Mouse (Mus musculus): ENCODE data around the gene Tex261. TPM values are rescaled to one million over a fixed set of nuclear protein-coding genes. Genes with fewer than 3 reads are reported as not detected.

The Tex261 gene
- 59.9 TPM for polyA plus RNA-seq (2014; fragmentation: Illumina TruSeq; extraction: RNeasy Lipid Tissue Mini Kit (QIAGEN cat#74804); ENCODE audit: low read depth, low replicate concordance)

GRCm38 (mm10) chr6:83775638-83776293 lies at the start of gene Tex261:
Gene Tex261, minus strand, starts transcription at chr6:83775813.

DNA sequence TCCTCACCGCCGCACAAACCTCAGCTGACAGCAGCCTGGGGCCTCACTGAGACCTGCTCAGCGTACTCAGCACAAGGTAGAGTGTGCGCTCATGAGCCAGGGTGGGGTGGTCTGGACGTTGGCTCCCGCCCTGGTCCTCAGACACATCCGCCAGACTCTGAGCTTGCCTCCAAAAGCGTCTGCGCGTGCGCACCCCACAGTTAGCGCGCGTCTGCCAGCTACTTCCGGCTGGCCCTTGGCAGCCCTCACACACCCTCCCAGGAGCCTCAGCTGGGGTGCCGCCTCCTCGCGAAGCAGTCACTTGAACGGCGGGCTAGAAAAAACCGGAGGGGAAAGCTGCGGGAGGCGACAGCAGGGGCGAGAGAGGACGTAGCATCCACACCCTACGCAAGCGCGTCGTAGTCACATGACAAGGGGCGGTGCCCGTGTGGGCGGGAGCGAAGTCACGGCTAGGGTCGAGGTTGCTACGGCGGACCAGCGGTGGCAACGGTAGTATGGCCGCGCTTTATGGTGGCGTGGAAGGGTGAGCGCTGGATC lies 19.2 kb upstream of the Tex261 start, which contains the start of gene Nagk:
Gene Nagk (plus strand): TSS at position 223 of the 537 bp plus-strand sequence.

DNA sequence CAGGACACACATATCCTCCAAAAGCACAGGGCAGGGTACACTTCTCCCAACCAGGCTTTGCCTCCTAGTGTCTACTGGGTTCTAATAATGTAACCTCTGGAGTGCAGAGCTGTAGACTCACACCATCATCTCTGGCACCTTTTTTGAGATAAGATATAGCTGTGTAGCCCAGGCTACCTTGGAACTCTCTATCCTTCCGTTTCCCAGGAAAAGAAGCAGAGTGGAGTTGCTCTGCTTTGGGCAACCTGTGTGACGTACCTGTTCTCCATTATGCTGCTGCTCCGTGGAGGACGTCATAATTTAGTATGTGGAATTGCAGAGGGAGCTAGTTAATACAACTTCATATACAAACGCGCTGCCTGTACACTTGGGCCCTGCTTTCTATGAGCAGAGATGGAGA lies 13.3 kb downstream of the Tex261 start, which contains the start of gene Ankrd53:
Gene Ankrd53 (plus strand): TSS at position 301 of the 400 bp plus-strand sequence.

GRCm38 (mm10) chr6:83742761-83743160 lies 32.9 kb downstream of the Tex261 start, which contains the start of gene Atp6v1b1:
Gene Atp6v1b1, plus strand, starts transcription at chr6:83742990.

Other genes starting within 250 kb of the Tex261 start
- gene Actg2, start 239.5 kb downstream of the Tex261 start, polyA plus RNA-seq (2014; fragmentation: Illumina TruSeq; extraction: RNeasy Lipid Tissue Mini Kit (QIAGEN cat#74804); ENCODE audit: low read depth, low replicate concordance) = 1.5 TPM
- gene Stambp, start 203.1 kb downstream of the Tex261 start, polyA plus RNA-seq (2014; fragmentation: Illumina TruSeq; extraction: RNeasy Lipid Tissue Mini Kit (QIAGEN cat#74804); ENCODE audit: low read depth, low replicate concordance) = 83.3 TPM
- not detected for gene Clec4f, start 119.6 kb downstream of the Tex261 start, polyA plus RNA-seq (2014; fragmentation: Illumina TruSeq; extraction: RNeasy Lipid Tissue Mini Kit (QIAGEN cat#74804); ENCODE audit: low read depth, low replicate concordance)
- gene Cd207, start 98.0 kb downstream of the Tex261 start, polyA plus RNA-seq (2014; fragmentation: Illumina TruSeq; extraction: RNeasy Lipid Tissue Mini Kit (QIAGEN cat#74804); ENCODE audit: low read depth, low replicate concordance) = not detected
- gene Vax2, start 64.5 kb downstream of the Tex261 start, polyA plus RNA-seq (2014; fragmentation: Illumina TruSeq; extraction: RNeasy Lipid Tissue Mini Kit (QIAGEN cat#74804); ENCODE audit: low read depth, low replicate concordance) = not detected
- gene Atp6v1b1, start 32.8 kb downstream of the Tex261 start, polyA plus RNA-seq (2014; fragmentation: Illumina TruSeq; extraction: RNeasy Lipid Tissue Mini Kit (QIAGEN cat#74804); ENCODE audit: low read depth, low replicate concordance) = not detected
- not detected for gene Ankrd53, start 13.2 kb downstream of the Tex261 start, polyA plus RNA-seq (2014; fragmentation: Illumina TruSeq; extraction: RNeasy Lipid Tissue Mini Kit (QIAGEN cat#74804); ENCODE audit: low read depth, low replicate concordance)
- gene Nagk, start 19.2 kb upstream of the Tex261 start, polyA plus RNA-seq (2014; fragmentation: Illumina TruSeq; extraction: RNeasy Lipid Tissue Mini Kit (QIAGEN cat#74804); ENCODE audit: low read depth, low replicate concordance) = 16.0 TPM
- 63.2 TPM for gene Paip2b, start 55.9 kb upstream of the Tex261 start, polyA plus RNA-seq (2014; fragmentation: Illumina TruSeq; extraction: RNeasy Lipid Tissue Mini Kit (QIAGEN cat#74804); ENCODE audit: low read depth, low replicate concordance)
- gene Zfp638, start 91.3 kb upstream of the Tex261 start, polyA plus RNA-seq (2014; fragmentation: Illumina TruSeq; extraction: RNeasy Lipid Tissue Mini Kit (QIAGEN cat#74804); ENCODE audit: low read depth, low replicate concordance) = 280 TPM
- gene Dysf, start 232.8 kb upstream of the Tex261 start, polyA plus RNA-seq (2014; fragmentation: Illumina TruSeq; extraction: RNeasy Lipid Tissue Mini Kit (QIAGEN cat#74804); ENCODE audit: low read depth, low replicate concordance) = 5.2 TPM